Mouse (Mus musculus) heart, adult 2 months (tissue): ENCODE measurements around the gene Tcf20.

Experiments used
- CTCF ChIP-seq: fragments of 200-600 bp; IDR thresholded peaks from 2 replicates; pipeline ENCODE4 v1.8.1; 2022; ENCODE audit warnings: antibody characterized with exemption, mild to moderate bottlenecking, moderate library complexity
- POLR2A ChIP-seq: fragments of 200-500 bp; IDR thresholded peaks from 2 replicates; pipeline ENCODE4 v1.6.1; 2011; ENCODE audit warnings: mild to moderate bottlenecking, low read depth, low read length, control low read depth; ENCODE audit not compliant: insufficient read depth

DNA sequence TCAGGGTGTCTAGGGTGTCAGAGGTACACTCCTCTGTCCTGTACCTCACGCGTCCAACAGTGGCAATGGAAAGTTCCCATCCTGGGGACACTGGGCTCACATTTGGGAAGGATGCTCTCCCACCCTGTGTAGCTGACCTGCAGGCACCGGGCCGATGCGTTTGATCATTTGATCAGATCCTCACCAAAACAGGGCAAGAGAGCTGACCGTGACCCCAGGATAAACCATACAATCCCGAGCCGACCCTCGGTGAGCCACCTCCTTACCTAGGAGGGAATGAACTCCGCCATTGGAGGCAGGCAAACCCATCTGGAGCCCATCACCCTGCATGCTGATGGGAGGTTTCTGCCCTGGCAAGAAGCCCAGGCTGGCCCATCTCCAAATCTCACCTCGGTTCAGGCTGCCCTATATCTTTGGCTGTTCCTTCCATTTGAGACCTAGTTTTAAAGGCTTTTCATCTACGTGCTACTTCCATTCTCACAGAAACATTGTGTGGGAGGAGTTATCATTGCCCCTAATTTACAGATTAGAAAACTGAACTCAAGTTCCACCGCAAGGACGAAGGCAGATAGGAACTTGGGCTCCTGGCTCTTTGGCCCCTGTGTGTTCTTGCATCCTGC is 49.3 kb upstream of the Tcf20 start:
- TF ChIP-seq POLR2A = no peak
- TF ChIP-seq CTCF = no peak
